Mouse (Mus musculus) c-Kit-positive CD71-positive TER-119-negative erythroid progenitor cells, embryonic 14.5 days (primary cell): Measurements from ENCODE around the gene Best1.

Experiments
- DNase-seq: peaks from one replicate; pipeline ENCODE4 v3.0.0-alpha.2; 2013; ENCODE audit warnings: low read depth

Gene Best1

DNA sequence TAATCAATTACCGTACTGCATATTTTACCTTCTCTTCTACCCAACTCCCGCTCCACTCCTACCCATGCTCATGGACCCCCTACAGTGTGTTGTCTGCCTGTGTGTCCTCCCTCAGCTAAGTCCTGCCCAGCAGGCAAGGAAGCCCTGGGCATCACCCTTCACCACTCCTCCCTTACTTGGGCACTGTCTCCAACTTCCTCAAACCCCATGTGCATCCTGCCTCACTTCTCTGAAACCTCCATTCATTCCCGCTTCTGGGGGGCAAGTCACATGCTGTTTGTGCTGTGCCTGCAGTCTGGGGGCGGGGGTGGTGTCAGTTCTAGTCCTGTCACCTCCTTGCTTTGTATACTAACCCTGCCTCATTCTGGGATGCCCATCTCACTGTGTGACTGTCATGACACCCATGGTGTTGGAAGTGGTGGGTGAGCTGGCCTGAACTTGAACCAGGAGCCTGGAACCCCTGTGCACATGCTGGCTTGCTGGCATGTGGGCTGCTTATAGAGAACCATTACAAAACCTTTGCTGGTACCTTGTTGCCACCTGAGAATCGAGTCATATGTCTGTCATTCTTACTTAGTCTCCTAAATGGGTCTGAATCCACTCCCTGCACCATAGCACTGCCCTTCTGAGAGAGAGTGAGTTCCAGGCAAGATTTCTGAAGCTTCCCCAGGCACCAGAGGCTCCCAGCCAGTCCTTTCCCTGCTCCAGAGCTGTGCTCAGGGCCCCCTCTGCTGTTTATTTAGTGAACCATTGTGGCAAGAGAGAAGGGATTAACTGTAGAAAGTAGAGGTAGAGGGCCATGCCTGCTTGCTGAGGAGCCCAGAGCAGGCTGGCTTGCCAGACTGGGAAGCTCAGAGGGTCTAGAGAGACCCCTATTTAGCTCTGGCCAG is 21.2 kb upstream of the Best1 start:
- no peak for DNase-seq

DNA sequence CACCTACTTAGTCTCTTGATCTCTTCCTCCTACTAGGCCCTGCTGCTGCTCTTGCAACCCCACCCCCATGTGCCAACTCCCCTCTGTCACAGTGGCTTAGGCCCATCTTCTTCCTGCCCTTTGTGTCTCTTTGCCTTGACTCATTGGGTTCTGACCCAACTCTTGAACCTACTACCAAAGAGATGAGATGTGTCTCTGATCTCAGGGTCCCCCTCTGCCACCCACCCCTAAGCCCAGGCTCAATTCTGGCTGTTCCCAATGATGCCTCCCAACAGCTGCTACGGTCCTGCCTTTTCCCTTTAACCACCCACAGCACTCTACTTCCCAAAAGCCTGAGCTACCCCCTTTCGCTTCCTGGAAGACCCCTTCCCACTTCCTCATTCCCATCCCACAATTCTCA is 20.5 kb upstream of the Best1 start:
- DNase-seq, result no peak

DNA sequence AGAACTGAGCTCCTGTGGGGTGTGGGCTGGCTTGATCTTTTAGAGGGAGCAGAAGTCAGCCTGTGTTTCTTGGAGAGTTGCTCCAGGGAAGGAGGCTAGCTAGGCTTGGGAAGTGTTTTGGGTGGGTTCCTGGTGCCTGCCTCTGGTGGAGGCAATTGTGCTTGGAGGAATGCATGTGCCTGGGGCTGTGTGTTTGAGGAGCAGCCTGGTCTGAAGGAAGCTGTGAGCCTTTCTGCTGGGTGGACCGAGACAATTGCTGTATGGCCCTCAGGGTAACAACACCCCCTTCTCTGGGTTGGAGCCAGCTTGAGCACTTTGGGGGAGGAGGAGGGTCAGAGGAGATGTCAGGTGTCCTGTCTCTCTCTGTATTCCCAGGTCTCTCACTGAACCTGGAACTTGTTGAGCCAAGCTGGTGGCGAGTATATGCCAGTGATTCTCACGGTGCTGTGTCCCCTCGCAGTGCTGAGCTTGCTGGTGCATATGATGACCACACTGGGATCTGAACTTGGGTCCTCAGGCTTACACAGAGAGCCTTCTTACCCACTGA is 17.9 kb upstream of the Best1 start:
- no peak for DNase-seq

DNA sequence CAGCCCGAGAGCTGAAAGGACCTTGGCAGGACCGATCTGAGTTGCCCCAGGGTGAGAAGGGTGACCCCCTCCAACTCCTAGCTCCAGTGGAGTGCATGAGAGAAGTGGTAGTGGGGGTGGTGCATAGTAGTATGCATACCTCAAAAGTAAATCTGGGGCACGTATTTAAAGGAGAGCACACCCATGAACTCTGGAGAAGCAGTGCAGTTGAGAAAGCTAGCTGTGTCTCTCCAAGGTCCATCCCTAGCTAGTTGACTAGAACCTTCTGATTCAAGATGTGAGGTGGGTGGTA is 17.0 kb upstream of the Best1 start:
- no peak for DNase-seq

DNA sequence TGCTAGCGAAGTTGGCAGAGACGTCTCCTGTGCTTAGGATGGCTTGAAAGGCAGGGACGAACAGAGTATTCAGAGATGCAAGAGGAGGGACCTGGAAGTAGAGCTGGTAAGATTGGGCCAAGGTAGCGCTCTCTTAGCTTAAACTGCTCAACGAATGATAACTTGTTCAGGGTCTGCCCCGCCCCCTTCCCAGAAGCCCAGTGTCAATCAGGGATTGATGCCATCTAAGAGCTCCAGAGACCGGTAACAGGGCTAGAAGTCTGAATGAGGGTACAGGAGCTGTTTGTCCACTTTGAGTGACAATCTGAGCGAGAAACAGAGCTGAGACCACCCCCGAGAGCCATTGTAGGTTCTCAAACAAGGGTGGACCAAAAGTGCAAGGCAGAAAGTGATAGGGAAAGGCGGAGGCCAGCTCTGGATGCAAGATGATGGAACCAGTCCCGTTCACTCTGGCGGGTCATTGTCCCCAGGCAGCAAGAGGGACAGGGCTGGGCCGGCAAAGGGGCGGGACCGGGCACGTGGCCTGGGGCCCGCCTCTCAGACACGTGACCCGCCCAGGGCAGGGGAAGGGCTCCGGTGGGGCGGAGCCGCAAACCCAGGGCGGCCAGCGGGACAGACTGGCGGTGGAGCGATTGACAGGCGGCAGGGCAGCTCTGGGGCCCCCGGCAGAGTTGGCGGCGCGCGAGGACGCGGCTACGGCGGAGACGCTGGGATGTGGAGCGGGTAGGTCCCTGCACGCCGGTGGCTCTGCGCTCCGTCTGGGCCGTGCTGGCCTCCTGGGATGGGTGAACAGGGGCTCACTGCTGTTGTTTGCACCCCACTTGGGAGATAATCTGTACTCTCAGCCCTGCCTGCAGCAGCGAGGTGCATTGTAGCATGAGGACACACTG is 16.4 kb upstream of the Best1 start:
- peak; percentile 78 for DNase-seq

DNA sequence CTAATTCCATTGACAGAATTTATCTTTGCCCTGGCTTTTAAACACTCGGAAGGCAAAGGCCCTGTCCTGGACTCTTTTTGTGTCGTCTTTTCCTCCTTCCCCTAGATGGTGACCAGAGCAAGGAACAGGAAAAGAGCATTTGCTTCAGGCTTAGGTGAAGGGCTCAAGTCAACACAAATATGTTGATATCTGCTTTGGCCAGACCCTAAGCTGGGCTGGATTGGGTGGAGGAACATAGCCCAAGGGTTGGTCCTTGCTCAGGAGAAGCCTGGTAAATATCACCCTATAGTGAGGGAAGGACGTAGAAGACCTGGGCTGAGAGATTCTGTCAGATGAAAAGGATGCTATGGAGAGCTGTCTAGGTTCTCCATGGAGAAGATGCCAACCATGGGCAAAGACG is 14.7 kb upstream of the Best1 start:
- peak; percentile 48 for DNase-seq

DNA sequence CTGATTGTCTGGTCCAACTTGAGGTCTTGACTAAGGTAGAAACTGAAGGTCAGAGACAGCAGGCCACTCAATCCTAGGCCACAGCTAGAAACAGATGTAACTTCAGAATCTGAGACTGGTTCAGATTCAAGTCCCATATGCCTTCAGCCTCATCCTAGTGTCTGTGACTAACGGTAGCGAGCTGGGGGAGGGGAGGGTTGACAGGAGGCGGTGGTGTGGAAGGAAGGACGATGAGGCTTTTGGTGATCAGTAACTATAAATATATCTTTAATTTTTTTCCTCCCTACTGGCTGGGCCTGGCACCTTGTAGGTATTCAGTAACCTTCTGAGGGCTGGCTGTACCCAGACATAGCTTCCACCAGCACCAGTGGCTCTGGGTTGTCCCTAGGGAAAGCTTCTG is 14.0 kb upstream of the Best1 start:
- DNase-seq, result peak; percentile 52

DNA sequence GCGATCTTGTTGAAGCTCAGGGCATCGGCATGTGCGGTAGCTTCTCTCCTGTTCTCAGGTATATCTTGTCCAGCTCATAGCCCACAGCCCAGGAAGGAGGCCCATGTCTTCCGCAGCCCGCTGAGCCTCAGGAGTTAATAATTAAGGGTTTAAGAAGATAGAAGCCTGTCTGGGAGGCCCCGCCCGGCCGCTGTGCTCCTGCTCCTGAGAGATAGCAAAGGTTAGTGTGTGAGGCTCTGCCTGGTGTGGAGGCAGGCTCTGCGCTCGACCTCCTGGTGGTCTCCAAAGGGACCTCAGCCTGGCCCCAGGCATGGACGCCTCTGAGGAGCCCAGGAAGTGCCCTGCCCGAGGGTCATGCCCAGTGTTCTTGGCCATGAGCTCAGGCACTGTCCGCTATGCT is 13.4 kb upstream of the Best1 start:
- DNase-seq, result peak; percentile 87

DNA sequence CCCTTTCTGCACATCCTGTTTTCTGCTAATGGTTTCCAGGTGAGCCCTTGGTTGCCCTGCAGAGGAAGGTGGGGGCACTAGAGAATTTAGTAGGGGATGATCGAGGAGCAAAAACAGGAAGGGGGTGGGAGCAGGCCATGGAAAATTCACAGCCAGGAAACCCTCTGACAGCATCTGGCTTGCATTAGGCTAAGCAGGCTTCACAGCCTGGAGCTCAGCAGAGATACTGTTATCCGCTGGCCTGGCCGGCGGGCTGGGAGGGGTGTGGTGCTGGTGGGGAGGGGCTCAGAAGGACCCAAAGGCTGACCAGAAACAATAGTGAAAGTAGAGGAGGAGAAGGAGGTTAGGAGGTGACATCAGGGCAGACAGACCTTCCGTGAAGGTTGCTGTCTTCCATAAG is 12.5 kb upstream of the Best1 start:
- no peak for DNase-seq

DNA sequence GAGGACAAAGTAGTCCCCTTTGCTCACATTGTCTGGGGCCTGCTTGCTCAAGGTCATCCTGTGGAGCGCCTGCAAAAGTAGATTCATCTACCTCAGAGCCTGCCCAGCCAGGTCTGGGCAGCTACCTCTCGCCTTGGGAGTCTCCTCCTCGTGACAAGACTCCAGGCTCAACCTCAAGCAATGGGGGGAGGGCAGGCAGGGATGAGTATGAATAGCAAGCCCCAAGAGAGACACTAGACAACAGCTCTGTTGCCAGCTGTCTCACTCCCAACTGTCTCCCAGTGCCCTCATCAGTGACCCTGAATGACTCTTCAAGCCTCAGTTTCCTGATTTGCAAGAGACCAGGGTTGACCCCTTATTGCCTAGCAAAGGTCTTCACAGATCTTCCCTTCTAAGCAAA is 11.9 kb upstream of the Best1 start:
- no peak for DNase-seq

DNA sequence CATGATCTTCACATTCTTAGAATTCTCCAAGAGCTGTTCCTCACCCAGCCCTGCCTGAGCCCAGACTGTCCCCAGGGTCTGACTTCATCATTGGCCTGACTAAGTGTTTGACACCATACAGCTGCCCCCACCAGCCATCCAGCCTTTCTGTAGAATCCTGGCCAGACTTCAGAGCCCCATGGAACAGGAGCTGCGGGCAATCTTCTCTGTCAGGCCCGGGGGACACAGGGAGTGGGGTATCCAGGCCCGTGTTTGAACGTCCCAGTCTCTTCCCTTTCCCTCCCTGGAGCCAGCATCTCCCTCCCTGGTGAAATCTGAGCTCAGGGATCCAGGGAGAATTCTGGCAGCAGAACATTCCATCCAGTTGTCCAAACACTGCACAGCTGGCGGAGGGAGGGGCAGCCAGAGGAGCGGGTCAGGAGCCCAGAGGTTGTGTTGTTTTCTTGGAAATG is 11.4 kb upstream of the Best1 start:
- DNase-seq, result no peak

DNA sequence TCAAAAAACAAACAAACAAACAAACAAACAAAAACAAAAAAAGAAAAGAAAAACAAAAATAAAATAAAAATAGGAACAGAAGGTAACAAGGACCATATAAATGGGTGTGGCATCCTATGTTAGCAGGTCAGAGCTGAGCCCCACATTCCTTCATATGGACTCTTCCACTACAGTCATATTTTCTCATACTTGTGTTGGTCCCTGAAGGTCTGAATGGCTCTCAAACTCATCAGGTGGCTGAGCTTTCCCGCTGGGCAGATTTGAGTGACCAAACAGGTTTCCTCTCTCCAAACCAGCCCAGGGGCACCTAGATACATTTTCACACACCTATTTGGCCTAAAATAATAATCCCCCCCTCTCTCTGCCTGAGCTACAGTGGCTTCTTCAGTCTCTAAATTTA is 10.0 kb upstream of the Best1 start:
- DNase-seq, result no peak

DNA sequence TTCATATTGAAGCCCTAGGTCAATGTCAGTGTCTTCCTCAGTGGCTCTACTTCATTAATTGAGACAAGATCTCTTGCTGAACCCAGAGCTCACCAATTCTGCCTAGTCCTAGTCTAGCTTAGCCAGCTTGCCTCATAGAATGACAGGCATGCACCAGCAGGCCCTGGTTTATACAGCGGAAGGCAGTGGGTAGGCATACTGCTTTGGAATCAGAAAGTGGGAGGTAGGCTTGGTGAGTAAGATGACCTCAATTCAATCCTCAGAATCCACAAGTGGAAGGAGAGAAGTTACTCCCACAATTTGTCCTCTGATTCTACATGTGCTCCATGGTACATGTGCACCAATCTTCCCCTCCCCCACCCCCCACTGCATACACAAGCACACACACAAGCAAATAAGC is 2.3 kb upstream of the Best1 start:
- no peak for DNase-seq

DNA sequence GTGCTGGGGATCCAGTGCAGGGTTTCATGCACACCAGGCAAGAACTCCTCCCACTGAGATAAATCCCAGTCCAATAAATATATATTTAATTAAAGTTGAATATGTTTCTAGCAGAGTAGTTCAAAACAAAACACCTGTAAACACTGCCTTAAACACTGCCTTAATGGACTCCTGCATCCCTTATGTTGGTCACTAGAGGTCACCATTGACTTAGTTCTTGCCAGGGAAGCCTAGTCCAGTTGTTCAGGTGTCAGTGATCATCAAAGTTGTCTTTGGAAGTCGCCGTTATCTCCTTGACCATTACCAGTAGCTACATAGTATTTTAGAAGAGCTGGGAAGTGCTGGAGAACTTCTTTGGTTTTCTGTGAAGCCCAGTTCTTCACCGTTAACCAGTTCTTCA is 1.1 kb downstream of the Best1 start:
- DNase-seq, result no peak

DNA sequence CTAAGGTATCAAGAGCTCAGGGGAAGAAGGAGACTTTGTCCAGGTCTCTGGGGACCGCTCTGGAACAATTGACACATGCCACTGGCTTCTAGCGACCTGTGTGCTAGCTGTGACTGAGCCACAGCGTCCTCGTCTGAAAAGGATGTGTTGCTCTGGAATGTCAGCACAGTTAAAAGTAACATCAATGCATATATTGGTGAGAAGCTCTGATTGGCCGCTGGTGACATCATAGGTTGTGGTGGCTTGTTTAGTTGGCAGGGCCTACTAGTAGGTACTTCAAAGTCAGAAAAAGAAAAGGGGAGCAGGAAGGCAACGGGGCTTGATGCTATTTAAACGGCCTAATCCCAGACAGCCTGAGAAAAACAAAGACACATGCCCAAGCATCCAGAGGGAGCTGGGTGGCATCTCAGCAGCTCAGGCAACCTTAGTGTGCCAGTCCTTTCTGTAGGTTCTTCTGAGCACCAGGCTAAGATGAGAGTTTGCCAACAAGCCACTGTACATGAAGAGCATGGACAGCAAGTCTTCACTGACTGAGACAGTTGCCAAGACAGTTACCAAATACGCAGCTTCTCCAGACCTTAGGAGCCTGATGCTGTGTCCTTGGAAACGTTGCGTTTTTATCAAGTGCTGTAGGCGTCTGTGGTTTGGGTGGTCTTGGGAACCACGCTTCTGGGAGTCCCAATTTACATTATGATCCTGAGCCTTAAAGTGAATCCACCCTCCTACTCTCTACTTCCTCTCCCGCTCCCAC is 2.5 kb downstream of the Best1 start:
- no peak for DNase-seq

DNA sequence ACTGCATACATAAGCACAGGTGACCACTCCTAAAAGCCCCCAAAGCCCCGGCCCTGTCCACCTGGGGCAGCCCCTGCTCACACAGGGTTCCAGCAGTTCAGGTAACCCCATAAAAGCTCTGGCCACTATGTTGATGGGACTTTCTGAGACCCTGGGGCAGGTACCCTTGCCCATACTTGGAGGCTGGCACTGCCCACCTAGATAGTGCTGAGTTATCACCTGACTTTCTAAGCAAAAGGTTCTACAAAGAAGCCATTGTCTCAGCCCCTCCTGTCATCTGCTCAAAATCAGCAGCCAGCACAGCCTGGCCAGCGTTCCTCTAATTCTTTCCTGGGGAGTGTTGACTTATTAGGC is 3.4 kb downstream of the Best1 start:
- no peak for DNase-seq

DNA sequence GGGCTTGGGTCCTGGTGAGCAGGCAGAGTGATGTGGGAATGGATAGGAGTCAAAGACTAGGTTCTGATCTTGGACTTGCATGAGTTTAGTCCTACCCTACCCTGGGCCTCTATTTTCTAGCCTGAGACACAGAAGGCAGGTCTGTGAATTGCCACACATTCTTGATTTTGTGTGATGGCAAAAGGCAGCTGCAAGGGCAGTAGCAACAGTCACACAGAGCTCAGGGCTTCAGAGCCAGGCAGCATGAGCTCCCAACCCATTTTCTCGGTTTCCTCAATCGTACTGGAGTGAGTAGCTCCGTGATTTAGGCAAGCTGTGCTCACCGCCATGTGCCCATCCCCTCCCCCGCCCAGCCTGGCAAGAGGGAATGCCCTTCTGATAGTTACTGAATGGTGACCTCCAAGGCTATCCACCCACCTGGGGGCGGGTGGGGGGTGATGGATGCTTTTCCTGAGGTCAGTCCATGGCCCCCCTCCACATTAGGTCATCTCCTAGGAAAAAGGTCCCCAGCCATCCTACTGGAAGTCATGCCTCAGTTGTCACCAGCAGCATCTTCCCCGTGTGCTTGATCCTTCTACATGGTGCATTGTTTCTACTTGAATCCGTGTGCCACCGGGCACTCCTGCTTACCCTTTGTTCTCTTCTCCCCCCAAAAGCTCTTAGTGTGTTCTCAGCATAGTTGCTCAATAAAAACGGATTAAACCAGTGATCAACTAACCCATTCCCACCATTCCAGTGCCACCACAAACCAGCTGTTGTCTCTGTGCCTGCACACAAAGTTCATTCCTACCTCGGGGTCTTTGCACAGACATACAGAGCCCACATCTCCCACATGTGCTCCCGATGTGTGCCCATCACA is 4.0 kb downstream of the Best1 start:
- DNase-seq, result no peak

DNA sequence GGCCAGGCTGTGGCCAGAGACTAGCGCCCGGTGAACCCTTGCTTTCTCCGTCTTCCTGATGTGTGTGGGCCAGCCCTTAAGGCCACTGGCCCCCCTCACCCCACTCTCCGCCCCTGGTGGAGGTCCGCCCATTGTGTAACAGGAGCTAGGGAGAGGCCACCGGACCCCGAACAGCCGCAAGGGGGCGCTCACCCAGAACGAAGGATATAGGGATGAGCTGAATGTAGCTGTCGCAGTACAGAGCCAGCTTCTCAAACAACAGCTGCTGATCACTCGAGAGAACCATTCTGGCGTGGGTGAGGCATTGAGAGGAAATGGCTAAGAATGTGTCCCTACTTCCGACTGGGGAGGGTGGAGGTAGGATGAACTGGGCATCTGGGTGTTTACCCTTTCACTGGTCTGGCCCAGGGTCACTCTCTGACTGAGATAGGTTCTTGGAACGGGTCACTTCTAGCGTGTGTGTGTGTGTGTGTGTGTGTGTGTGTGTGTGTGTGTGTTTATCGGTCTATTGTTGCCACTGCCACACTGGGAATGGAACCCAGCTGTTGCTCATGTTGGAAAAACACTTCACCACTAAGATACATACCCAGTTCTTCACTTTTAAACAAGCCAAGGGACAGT is 8.3 kb downstream of the Best1 start:
- no peak for DNase-seq

DNA sequence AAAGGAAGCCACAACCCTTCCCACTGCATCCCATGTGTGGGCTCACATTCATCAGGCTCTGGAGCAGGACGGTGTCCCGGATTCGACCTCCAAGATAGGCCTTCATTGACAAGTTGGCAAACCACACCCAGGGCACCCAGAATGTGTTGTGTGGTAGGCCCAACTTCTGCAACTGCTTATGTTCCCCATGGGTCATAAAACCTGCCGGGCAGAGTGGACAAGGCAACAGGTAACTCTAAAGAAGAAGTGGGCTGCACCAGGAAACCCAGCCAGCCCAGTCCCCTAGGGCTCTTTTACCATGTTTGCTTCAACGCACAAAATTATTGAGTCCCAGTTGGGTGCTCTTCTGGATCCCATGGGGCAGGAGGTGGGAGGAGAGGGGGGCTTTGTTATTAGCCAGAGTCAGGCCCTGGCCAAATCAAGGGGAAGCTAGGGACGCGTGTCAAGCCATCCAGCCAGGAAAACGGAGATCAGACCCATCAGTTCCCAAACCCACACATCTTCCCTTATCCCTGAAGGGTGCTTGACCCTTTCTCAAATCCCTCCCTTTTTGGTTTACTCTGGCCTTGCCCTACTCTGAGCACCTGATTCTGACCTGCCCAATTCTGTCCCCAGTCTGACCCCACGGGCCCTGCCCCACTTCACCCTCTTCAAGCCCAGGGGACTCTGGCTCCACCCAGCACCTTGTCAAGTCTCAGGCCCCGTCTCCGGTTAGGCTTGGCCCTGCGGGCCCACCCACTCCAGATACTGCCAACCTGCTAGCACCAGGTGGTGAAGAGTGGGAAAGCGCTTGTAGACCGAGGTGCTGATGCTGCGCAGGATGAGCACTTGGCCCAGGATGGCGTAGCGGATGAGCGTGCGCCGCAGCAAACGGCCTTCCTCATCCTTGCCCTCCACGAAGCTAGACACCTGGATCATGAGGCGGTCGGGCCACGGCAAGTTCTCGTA is 9.1 kb downstream of the Best1 start:
- no peak for DNase-seq

DNA sequence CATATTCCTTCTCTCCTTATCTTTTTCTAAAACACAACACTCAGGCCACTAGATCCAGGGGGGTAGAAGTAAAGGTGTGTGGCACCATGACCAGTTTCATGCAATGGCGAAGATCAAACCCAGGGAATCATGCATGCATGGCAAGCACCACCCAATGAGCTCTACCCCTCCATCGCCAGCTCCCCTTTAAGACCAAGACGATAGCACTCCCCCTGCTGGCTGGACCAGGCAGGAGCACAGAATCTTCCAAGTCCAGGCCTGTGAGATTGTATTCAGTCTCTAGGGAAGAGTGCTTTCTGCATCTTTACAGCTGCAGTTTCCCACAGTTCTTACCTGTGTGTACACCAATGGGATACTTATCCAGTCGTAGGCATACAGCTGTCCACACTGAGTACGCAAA is 10.1 kb downstream of the Best1 start:
- DNase-seq, result peak; percentile 89
